12 mouse cellular contexts compared by ENCODE assay signal in the genomic region with DNA sequence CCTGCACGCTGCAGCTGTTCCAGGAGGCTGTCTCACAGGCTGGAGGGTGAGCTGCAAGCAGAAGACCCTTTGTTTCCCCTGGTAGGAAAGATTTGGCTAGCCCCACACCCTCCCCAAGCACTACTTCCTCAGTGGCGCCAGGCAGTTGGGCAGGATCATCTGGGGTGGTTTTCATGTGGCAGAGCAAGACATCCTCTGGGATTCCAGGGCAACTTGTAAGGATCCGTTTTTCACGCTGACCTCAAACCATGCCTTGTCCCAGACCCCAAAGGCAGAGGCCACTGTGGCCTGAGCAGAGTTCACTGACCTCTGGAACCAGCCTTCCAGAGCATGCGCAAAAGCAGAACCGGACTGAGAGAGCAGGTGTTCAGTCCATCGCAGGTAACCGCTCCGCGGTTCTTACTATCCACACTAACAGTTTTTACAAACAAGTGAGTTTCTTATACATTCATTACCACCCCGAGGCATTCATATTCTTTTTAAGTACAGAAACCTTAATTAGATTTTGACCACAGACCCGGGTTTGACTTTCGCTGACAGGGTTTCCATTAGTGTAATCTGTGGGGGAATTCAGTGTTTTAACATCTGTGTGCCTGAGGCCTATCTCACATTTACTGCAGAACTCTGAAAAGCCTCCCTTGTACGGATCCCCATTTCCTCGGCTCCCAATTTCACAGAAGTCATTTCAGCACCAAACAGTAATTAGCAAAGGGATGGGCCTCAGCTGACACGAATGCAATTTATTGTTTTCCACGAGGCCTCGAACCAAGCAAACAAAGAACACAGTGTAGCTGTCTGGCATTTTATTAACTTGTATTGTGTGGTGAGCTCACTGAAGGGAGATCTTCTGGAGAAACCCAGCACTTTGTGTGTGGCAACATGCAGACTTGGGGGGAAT.
DNase-seq lines count a peak whose midpoint lies in the region; ATAC-seq and TF ChIP-seq lines count a peak whose summit lies in the region.
"Had no signal": no experiment of that assay in that cellular context is flagged by ENCODE, and none has a peak within 500 bp of the region (broad histone marks: within the 10 kb centered on the region; RNA-seq: fewer than 3 reads in every experiment).

No protein-coding gene starts in this region.

- no peak overlapping the region for H3K4me3 ChIP-seq in forebrain, postnatal 0 days (ENCODE audit: low read depth, low read length)
- H3K4me3 ChIP-seq in limb, embryonic 13.5 days = no peak overlapping the region
- H3K4me3 ChIP-seq in neural tube, embryonic 15.5 days (replicated peaks) = no peak overlapping the region
- H3K4me3 ChIP-seq in kidney, embryonic 16.5 days (ENCODE audit: low read length) = no peak overlapping the region
- H3K4me3 ChIP-seq: heart, embryonic 13.5 days had no signal

- H3K27me3 ChIP-seq in forebrain, postnatal 0 days (ENCODE audit: insufficient read depth, low read length) = no peaks in the 10 kb centered on the region; the same call in 1 of the 2 replicates
- peaks cover 22% of the 10 kb centered on the region for H3K27me3 ChIP-seq in limb, embryonic 13.5 days
- H3K27me3 ChIP-seq in neural tube, embryonic 15.5 days (replicated peaks) = no peaks in the 10 kb centered on the region; the same call in 1 of the 2 replicates
- H3K27me3 ChIP-seq in kidney, embryonic 16.5 days (ENCODE audit: insufficient read depth, low read length) = no peaks in the 10 kb centered on the region
- H3K27me3 ChIP-seq: heart, embryonic 13.5 days had no signal

- H3K4me1 ChIP-seq in forebrain, postnatal 0 days (ENCODE audit: insufficient read depth) = peaks cover 11% of the 10 kb centered on the region; the same call in 1 of the 2 replicates
- peaks cover 57% of the 10 kb centered on the region for H3K4me1 ChIP-seq in limb, embryonic 13.5 days
- H3K4me1 ChIP-seq in neural tube, embryonic 15.5 days = peaks cover 36% of the 10 kb centered on the region
- H3K4me1 ChIP-seq in kidney, embryonic 16.5 days (ENCODE audit: insufficient read depth, low read length) = peaks cover 9% of the 10 kb centered on the region; the same call in 1 of the 2 replicates

- peak; percentile 62 for DNase-seq in retina, postnatal 1 day
- DNase-seq in retina, embryonic 14.5 days (ENCODE audit: low spot score) = no peak
- no peak for DNase-seq in forebrain, postnatal 0 days
- no peak for DNase-seq in frontal cortex, adult 2 months (ENCODE audit: extremely low spot score in 1 of 2, low spot score in 1 of 2)
- DNase-seq: cerebellum, postnatal 25 days; kidney, adult 11 months; layer of hippocampus, adult 9-11 months had no signal

- no peak overlapping the region for H3K4me2 ChIP-seq in forebrain, postnatal 0 days (ENCODE audit: low read depth)
- H3K4me2 ChIP-seq in limb, embryonic 13.5 days (replicated peaks) = peak overlapping the region; percentile 28; the same call in 1 of the 2 replicates
- H3K4me2 ChIP-seq in neural tube, embryonic 15.5 days = no peak overlapping the region
- H3K4me2 ChIP-seq in kidney, embryonic 16.5 days (replicated peaks; ENCODE audit: low read depth, low read length) = no peak overlapping the region
- H3K4me2 ChIP-seq: heart, embryonic 13.5 days had no signal

- 39% methylated on average over 18 of the region's 18 CpGs for WGBS in forebrain, postnatal 0 days
- 18% methylated on average over 18 of the region's 18 CpGs for WGBS in limb, embryonic 13.5 days
- WGBS in neural tube, embryonic 15.5 days = 27% methylated on average over 18 of the region's 18 CpGs
- WGBS in kidney, embryonic 16.5 days = 48% methylated on average over 18 of the region's 18 CpGs

- H3K27ac ChIP-seq in forebrain, postnatal 0 days (ENCODE audit: low read depth, low read length) = no peak overlapping the region; the same call in 1 of the 2 replicates
- H3K27ac ChIP-seq in limb, embryonic 13.5 days = peak overlapping the region; percentile 44; the same call in 1 of the 2 replicates
- peak overlapping the region; percentile 51; the same call in 1 of the 2 replicates for H3K27ac ChIP-seq in neural tube, embryonic 15.5 days (replicated peaks)
- H3K27ac ChIP-seq in kidney, embryonic 16.5 days (ENCODE audit: low read length) = no peak overlapping the region
- H3K27ac ChIP-seq: heart, embryonic 13.5 days had no signal

- no peak overlapping the region for H3K9ac ChIP-seq in forebrain, postnatal 0 days
- no peak overlapping the region for H3K9ac ChIP-seq in limb, embryonic 13.5 days
- no peak overlapping the region for H3K9ac ChIP-seq in neural tube, embryonic 15.5 days (replicated peaks)
- no peak overlapping the region for H3K9ac ChIP-seq in kidney, embryonic 16.5 days (replicated peaks; ENCODE audit: low read length)
- H3K9ac ChIP-seq: heart, embryonic 13.5 days had no signal

- no peak for TF ChIP-seq CTCF in forebrain, postnatal 0 days (IDR thresholded peaks at IDR 0.05; ENCODE audit: low read depth)

- H3K36me3 ChIP-seq in forebrain, postnatal 0 days (ENCODE audit: insufficient read depth) = no peaks in the 10 kb centered on the region
- no peaks in the 10 kb centered on the region for H3K36me3 ChIP-seq in limb, embryonic 13.5 days
- no peaks in the 10 kb centered on the region for H3K36me3 ChIP-seq in neural tube, embryonic 15.5 days
- H3K36me3 ChIP-seq in kidney, embryonic 16.5 days (ENCODE audit: insufficient read depth, low read length) = no peaks in the 10 kb centered on the region
- H3K36me3 ChIP-seq: heart, embryonic 13.5 days had no signal

- peak; percentile 42 for ATAC-seq in forebrain, postnatal 0 days
- ATAC-seq in limb, embryonic 13.5 days (ENCODE audit: low FRiP score, low read depth) = 0 out of 2 replicates have a peak, but pooled peaks have one; percentile 29
- ATAC-seq in neural tube, embryonic 15.5 days (ENCODE audit: low FRiP score) = peak; percentile 46
- ATAC-seq in frontal cortex, adult (ENCODE audit: low TSS enrichment) = no peak
- no peak for ATAC-seq in kidney, embryonic 16.5 days (ENCODE audit: low FRiP score, low TSS enrichment)

- H3K9me3 ChIP-seq in forebrain, postnatal 0 days (ENCODE audit: low read length) = no peaks in the 10 kb centered on the region
- no peaks in the 10 kb centered on the region for H3K9me3 ChIP-seq in limb, embryonic 13.5 days
- no peaks in the 10 kb centered on the region for H3K9me3 ChIP-seq in neural tube, embryonic 15.5 days (replicated peaks)
- H3K9me3 ChIP-seq in kidney, embryonic 16.5 days (ENCODE audit: low read length) = no peaks in the 10 kb centered on the region
- H3K9me3 ChIP-seq: heart, embryonic 13.5 days had no signal

Comparison
In these comparisons a context has a peak if more than half of its experiments do, and no peak if none do; other contexts are left out.
1. ATAC-seq: peak in forebrain, postnatal 0 days (single experiment), limb, embryonic 13.5 days (single experiment) and neural tube, embryonic 15.5 days (single experiment); none in frontal cortex, adult (single experiment) and kidney, embryonic 16.5 days (single experiment).
2. H3K27ac ChIP-seq: peak in limb, embryonic 13.5 days (single experiment) and neural tube, embryonic 15.5 days (single experiment); none in forebrain, postnatal 0 days (single experiment) and kidney, embryonic 16.5 days (single experiment).